Mouse (Mus musculus) embryonic facial prominence, embryonic 14.5 days (tissue): ENCODE measurements around the gene Gm15262. TPM values are rescaled to one million over a fixed set of nuclear protein-coding genes. Genes with fewer than 3 reads are reported as not detected.
"Not testable (repeated sequence)": the region's sequence is repeated elsewhere in the genome, so short reads cannot be mapped to it uniquely, and the experiment has no call there.

Experiments
- ATAC-seq: fragments of 200-750 bp; cut with Nextera tagmentation; 2 replicates; pipeline ENCODE4 v1.8.0; 2017; ENCODE audit warnings: low read depth, moderate number of reproducible peaks, moderate TSS enrichment
- DNase-seq: peaks from one replicate; pipeline ENCODE4 v3.0.0-alpha.2; 2015; ENCODE audit warnings: low spot score
- H3K27ac ChIP-seq: fragments of 300-500 bp; sonication (generic); replicated peaks from 2 replicates; pipeline ENCODE4 v1.5.1; 2014; ENCODE audit warnings: low read depth, mild to moderate bottlenecking, low read length, moderate library complexity
- H3K27me3 ChIP-seq: fragments of 300-500 bp; sonication (generic); replicated peaks from 2 replicates; pipeline ENCODE4 v1.6.1; 2014; ENCODE audit warnings: low read length; ENCODE audit not compliant: control insufficient read depth, insufficient read depth
- H3K36me3 ChIP-seq: fragments of 300-500 bp; sonication (generic); 2 replicates; pipeline ENCODE4 v1.6.1; 2014; ENCODE audit warnings: low read length, mixed read lengths; ENCODE audit not compliant: control insufficient read depth, insufficient read depth
- H3K4me1 ChIP-seq: fragments of 300-500 bp; sonication (generic); 2 replicates; pipeline ENCODE4 v1.6.1; 2014; ENCODE audit warnings: antibody characterized with exemption, low read length; ENCODE audit not compliant: control insufficient read depth, insufficient read depth
- H3K4me2 ChIP-seq: fragments of 300-500 bp; sonication (generic); 2 replicates; pipeline ENCODE4 v1.6.1; 2014; ENCODE audit warnings: low read depth, mild to moderate bottlenecking, low read length, moderate library complexity, mixed read lengths
- H3K4me3 ChIP-seq: fragments of 300-500 bp; sonication (generic); 2 replicates; pipeline ENCODE4 v1.5.1; 2014; ENCODE audit warnings: low read depth, mild to moderate bottlenecking, low read length
- H3K9ac ChIP-seq: fragments of 300-500 bp; sonication (generic); 2 replicates; pipeline ENCODE4 v1.6.1; 2014; ENCODE audit warnings: low read depth, mild to moderate bottlenecking, low read length, moderate library complexity, mixed read lengths
- H3K9me3 ChIP-seq: fragments of 300-500 bp; sonication (generic); 2 replicates; pipeline ENCODE4 v1.6.1; 2016; ENCODE audit warnings: low read length; ENCODE audit not compliant: control insufficient read depth
- WGBS: fragments of 180-500 bp; shearing (Covaris S2); extraction: QIAGEN DNeasy Blood & Tissue Kit; methylation state at CpG from one replicate; pipeline ENCODE4 v1.1.7; 2014; 5-methylcytosine and 5-hydroxymethylcytosine counted together
- polyA plus RNA-seq: library from polyadenylated mRNA; unstranded; fragments of >200 nt; fragmentation: Nextera tagmentation; extraction: Ambion mirVana; gene quantifications from 2 replicates; pipeline ENCODE4 v1.2.1, GENCODE M21; 2014

Gene Gm15262
- polyA plus RNA-seq: 0.07 TPM in 1 of 2 replicates, not detected in the other

- 62% methylated on average over 2 of the region's 2 CpGs for WGBS
- H3K4me2 ChIP-seq, H3K4me1 ChIP-seq, ATAC-seq, H3K9me3 ChIP-seq, H3K9ac ChIP-seq, H3K36me3 ChIP-seq, H3K27ac ChIP-seq, DNase-seq, H3K27me3 ChIP-seq, H3K4me3 ChIP-seq: not testable (repeated sequence)
Measured at GRCm38 (mm10) chrX:161287156-161287555, at the start of gene Gm15262. TSS of gene Gm15262 (plus strand) at chrX:161287456.

GRCm38 (mm10) chrX:161308131-161308530, 20.9 kb downstream of the Gm15262 start:
- no peak overlapping the region for H3K9ac ChIP-seq
- DNase-seq (no peak), ATAC-seq (no peak)
- no peaks in the 10 kb centered on the region for H3K36me3 ChIP-seq
- no peak overlapping the region for H3K27ac ChIP-seq
- no peaks in the 10 kb centered on the region for H3K9me3 ChIP-seq
- 83% methylated on average over 1 of the region's 1 CpGs for WGBS
- no peak overlapping the region for H3K4me3 ChIP-seq
- H3K27me3 ChIP-seq: peaks cover 8% of the 10 kb centered on the region
- no peak overlapping the region for H3K4me2 ChIP-seq
- H3K4me1 ChIP-seq: no peaks in the 10 kb centered on the region

DNA sequence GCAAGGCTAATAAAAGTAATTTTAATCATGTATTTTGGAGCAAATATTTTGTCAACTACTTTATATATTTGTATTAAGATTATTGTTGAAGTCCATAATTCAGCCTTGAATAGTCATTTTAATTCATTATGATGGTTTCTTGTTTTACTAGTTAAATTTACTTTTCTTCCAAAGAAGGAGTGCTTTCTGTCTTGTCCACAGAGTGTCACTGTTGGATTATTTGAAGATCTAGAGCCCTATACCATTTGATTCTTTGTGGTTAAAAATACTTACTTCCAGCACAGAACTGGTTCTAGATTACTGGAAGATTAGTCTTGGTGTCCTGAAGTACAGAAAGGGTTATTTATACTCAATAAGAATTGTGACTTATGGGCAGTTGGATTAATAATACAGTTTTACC, 29.2 kb downstream of the Gm15262 start:
- Histone ChIP-seq H3K4me1 (no peaks in the 10 kb centered on the region), H3K9ac (no peak overlapping the region), H3K27me3 (no peaks in the 10 kb centered on the region), H3K27ac (no peak overlapping the region), H3K36me3 (no peaks in the 10 kb centered on the region), H3K9me3 (no peaks in the 10 kb centered on the region), H3K4me2 (no peak overlapping the region), H3K4me3 (no peak overlapping the region)
- ATAC-seq (no peak), DNase-seq (no peak)

DNA sequence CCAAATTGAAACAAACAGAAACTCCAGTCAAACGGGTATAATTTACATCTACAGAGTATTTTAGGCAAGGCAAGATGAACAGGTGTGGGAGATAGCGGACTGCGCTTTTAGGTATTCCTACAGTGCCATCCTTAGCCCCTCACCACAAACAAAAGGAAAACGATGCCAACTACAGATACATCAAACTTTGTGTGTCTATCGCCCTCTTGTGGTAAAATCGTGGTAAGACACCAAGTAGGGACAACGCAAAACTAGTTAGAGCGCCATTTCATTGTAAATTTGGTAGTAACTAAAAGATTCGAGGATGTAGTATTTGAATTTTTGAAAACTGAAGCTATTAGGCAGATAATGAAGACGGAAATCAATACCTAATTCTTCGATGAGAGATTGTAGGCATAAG, 83.7 kb downstream of the Gm15262 start:
- H3K27ac ChIP-seq: no peak overlapping the region
- H3K36me3 ChIP-seq: no peaks in the 10 kb centered on the region
- DNase-seq (peak; percentile 1), ATAC-seq (no peak)
- peaks cover 10% of the 10 kb centered on the region; the same call in 1 of the 2 replicates for H3K27me3 ChIP-seq
- no peaks in the 10 kb centered on the region for H3K4me1 ChIP-seq
- H3K9me3 ChIP-seq: no peaks in the 10 kb centered on the region
- WGBS: 43% methylated on average over 11 of the region's 11 CpGs
- no peak overlapping the region for H3K4me3 ChIP-seq
- H3K4me2 ChIP-seq: no peak overlapping the region
- H3K9ac ChIP-seq: no peak overlapping the region

DNA sequence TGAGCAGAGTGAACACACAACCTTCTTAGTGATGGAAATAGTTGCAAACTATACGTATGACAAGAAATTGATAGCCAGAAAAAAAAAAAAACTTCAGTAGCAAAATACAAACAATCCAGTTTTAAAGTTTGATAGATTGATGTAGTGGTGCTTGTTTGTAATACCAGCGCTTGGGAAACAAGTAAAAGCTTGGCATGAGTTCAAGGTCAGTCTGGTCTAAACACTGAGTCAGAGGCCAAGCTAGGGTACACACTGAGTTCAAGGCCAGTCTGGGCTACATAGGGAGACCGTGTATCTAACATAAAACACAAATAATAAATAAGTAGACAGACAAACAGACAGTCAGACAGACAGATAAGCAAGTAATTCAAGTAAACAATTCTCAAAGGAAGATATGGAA, 84.2 kb downstream of the Gm15262 start:
- 56% methylated on average over 3 of the region's 3 CpGs for WGBS
- Histone ChIP-seq H3K4me3 (no peak overlapping the region), H3K27me3 (peaks cover 10% of the 10 kb centered on the region; the same call in 1 of the 2 replicates), H3K9me3 (no peaks in the 10 kb centered on the region), H3K9ac (no peak overlapping the region), H3K4me1 (no peaks in the 10 kb centered on the region), H3K4me2 (no peak overlapping the region), H3K27ac (no peak overlapping the region), H3K36me3 (no peaks in the 10 kb centered on the region)
- DNase-seq (no peak), ATAC-seq (no peak)

DNA sequence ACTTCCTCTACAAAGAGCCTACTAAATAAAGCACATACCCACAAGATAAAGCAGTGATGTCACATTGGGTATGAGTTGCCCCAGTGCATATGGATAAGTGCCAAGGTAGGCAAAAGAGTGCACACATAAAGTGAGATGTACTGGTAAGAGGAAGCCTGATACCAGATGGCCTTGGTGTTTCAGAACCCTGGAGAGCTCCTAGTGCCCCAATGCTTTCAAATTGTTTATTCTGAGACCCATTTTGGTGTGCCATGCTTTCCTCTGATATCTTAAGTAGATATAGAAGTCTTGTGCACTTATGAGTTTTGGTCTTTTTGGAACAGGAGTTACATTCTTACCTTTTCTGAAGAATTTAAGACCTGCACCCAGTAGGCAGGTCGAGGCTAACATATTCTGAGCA, 88.3 kb downstream of the Gm15262 start:
- Histone ChIP-seq H3K4me1 (no peaks in the 10 kb centered on the region), H3K27me3 (peaks cover 7% of the 10 kb centered on the region; the same call in 1 of the 2 replicates), H3K9me3 (no peaks in the 10 kb centered on the region), H3K27ac (no peak overlapping the region), H3K36me3 (no peaks in the 10 kb centered on the region), H3K9ac (no peak overlapping the region), H3K4me2 (no peak overlapping the region), H3K4me3 (no peak overlapping the region)
- DNase-seq: peak; percentile 43
- WGBS: 54% methylated on average over 1 of the region's 1 CpGs
- ATAC-seq: no peak

DNA sequence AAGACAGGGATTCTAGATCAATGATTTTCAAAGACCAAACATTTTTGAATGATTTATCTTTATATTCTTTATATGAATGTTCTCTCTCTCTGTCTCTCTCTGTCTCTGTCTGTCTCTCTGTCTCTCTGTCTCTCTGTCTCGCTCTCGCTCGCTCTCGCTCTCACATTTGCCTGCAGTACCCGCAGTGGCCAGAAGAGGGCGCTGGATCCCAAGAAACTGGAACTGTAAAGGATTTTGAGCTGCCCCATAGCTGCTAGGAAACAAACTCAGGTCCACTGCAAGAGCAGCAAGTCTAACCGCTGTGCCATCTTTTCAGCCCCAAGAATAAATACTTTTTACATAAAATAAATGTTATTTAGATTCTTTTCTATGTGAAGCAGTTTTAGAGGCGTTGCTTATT, 98.5 kb downstream of the Gm15262 start:
- Histone ChIP-seq H3K36me3 (no peaks in the 10 kb centered on the region), H3K9ac (no peak overlapping the region), H3K4me3 (no peak overlapping the region), H3K4me2 (no peak overlapping the region), H3K27ac (no peak overlapping the region), H3K27me3 (0 out of 2 replicates have a peak, but pooled peaks cover 4% of the 10 kb centered on the region), H3K9me3 (no peaks in the 10 kb centered on the region), H3K4me1 (no peaks in the 10 kb centered on the region)
- no peak for DNase-seq
- no peak for ATAC-seq
- WGBS: 42% methylated on average over 8 of the region's 8 CpGs

GRCm38 (mm10) chrX:161387942-161388341, 100.7 kb downstream of the Gm15262 start:
- no peaks in the 10 kb centered on the region for H3K4me1 ChIP-seq
- H3K4me2 ChIP-seq: no peak overlapping the region
- ATAC-seq: no peak
- no peak for DNase-seq
- no peak overlapping the region for H3K27ac ChIP-seq
- H3K27me3 ChIP-seq: peaks cover 9% of the 10 kb centered on the region; the same call in 1 of the 2 replicates
- H3K9ac ChIP-seq: no peak overlapping the region
- WGBS: 88% methylated on average over 4 of the region's 4 CpGs
- H3K9me3 ChIP-seq: no peaks in the 10 kb centered on the region
- H3K36me3 ChIP-seq: no peaks in the 10 kb centered on the region
- H3K4me3 ChIP-seq: no peak overlapping the region

DNA sequence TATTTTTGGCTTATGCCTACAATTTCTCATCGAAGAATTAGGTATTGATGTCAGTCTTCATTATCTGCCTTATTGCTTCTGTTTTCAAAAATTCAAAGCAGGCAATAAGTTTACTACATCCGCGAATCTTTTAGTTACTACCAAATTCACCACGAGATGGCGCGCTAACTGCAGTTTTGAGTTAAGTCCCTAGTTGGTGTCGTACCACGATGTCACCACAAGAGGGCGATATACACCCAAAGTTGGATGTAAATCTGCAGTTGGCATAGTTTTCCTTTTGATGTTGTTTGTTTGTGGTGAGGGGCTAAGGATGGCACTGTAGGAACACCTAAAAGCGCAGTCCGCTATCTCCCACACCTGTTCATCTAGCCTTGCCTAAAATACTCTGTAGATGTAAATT, 111.9 kb downstream of the Gm15262 start:
- Histone ChIP-seq H3K4me1 (no peaks in the 10 kb centered on the region), H3K27ac (no peak overlapping the region), H3K36me3 (no peaks in the 10 kb centered on the region), H3K9me3 (peaks cover 4% of the 10 kb centered on the region; the same call in 1 of the 2 replicates), H3K4me3 (no peak overlapping the region), H3K27me3 (peaks cover 13% of the 10 kb centered on the region), H3K4me2 (no peak overlapping the region), H3K9ac (no peak overlapping the region)
- DNase-seq: peak; percentile 74
- WGBS: 20% methylated on average over 11 of the region's 11 CpGs
- ATAC-seq: no peak
